Mouse (Mus musculus): ENCODE data around the gene Rab17. TPM values are rescaled to one million over a fixed set of nuclear protein-coding genes. Genes with fewer than 3 reads are reported as not detected.

Gene Rab17
- total and polyA plus RNA-seq, 2 experiments from 2014 or later: 5.6 to 8.4 TPM

DNA sequence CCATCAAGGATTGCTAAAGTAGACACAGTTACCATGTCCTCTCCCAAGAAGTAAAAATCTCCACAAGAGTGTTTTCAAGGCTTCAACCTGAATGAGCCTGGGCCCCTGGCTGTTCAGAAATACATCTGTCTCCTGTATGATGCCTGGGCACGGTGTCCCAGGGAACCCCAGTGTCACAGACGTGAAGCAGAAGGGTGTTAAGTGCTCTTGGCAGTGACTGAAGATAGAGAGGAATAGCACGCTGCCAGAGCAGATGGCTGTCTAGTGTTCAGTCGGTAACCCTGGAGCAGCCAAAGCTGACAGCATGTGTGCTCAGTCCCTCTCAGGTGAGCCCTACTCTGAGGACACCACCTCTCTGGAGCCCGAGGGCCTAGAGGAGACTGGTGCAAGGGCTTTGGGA is 36.5 kb downstream of the Rab17 start:
- H3K4me1 ChIP-seq (ENCODE audit: control insufficient read depth, insufficient read depth): peaks cover 12% of the 10 kb centered on the region; the same call in 1 of the 2 replicates
- no peak for TF ChIP-seq CTCF (IDR thresholded peaks at IDR 0.05; ENCODE audit: low read depth)
- TF ChIP-seq EP300 (IDR thresholded peaks at IDR 0.05; ENCODE audit: low read depth): no peak

DNA sequence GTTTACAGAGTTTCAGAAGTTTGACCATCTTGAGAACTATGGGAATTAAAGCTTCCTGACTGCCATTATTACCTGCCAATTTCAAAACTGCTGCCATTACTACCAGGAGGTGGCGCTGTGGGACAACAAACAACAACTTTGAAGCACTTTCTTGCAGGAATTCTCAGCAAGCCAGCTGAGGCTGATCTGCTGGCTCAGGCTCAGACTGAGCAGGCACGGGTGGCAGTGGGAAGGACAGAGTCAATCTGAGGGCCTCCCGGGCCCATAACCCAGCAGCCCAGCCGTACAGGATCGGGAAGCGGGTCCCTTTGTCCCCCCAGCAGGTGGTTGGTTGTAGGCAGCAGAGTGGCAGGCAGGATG is 40.9 kb downstream of the Rab17 start:
- WGBS: 4% methylated on average over 6 of the region's 6 CpGs
- peak overlapping the region; percentile 23 for H3K4me3 ChIP-seq (ENCODE audit: low read depth, low read length)

More for the DNA sequence above, 36.5 kb downstream of the Rab17 start:
- WGBS: 25% methylated on average over 5 of the region's 5 CpGs
- peak overlapping the region; percentile 20; the same call in 1 of the 2 replicates for H3K27ac ChIP-seq (ENCODE audit: low read depth)
- peak; percentile 74 for ATAC-seq (ENCODE audit: insufficient read depth, low read depth)
- no peak overlapping the region for H3K4me3 ChIP-seq (ENCODE audit: low read depth, low read length)
- no peak overlapping the region for H3K9ac ChIP-seq (replicated peaks; ENCODE audit: low read depth, low read length)
- H3K9me3 ChIP-seq (replicated peaks; ENCODE audit: control insufficient read depth, low read length): no peaks in the 10 kb centered on the region
- no peaks in the 10 kb centered on the region for H3K36me3 ChIP-seq (replicated peaks; ENCODE audit: control insufficient read depth, insufficient read depth, low read length)
- no peak overlapping the region for H3K4me2 ChIP-seq (ENCODE audit: low read depth, low read length)
- peak; percentile 38 for DNase-seq (ENCODE audit: low spot score)
- no peaks in the 10 kb centered on the region for H3K27me3 ChIP-seq (ENCODE audit: control insufficient read depth, insufficient read depth, low read length)

DNA sequence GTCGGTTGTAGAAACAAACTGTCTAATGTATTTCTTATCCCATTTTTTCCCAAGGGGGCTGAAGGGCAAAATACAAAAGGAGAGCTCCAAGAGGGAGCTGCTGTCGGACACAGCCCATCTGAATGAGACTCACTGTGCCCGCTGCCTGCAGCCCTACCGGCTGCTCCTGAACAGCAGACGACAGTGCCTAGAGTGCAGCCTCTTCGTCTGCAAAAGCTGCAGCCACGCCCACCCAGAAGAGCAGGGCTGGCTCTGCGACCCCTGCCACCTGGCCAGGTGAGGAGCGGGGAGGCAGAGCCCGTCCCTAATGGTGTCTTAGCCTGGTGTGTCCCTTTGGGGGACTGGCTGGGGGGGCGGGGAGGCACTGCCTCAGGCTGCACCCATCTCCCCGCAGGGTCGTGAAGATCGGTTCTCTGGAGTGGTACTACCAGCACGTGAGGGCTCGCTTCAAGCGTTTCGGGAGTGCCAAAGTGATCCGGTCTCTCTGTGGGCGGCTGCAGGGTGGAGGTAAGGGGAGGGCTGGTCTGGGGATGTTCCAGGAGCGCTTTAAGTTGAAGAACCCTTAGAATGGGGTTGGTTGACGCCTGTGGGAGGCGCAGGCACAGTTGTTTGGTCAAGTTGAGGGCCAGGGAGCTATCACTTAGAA is 41.4 kb downstream of the Rab17 start:
- WGBS: 1% methylated on average over 22 of the region's 23 CpGs
- TF ChIP-seq CTCF (IDR thresholded peaks at IDR 0.05; ENCODE audit: low read depth) (no peak), EP300 (IDR thresholded peaks at IDR 0.05; ENCODE audit: low read depth) (no peak)
- Histone ChIP-seq H3K9ac (replicated peaks; ENCODE audit: low read depth, low read length) (no peak overlapping the region), H3K4me2 (ENCODE audit: low read depth, low read length) (peak overlapping the region; percentile 58), H3K4me1 (ENCODE audit: control insufficient read depth, insufficient read depth) (peaks cover 13% of the 10 kb centered on the region; the same call in 1 of the 2 replicates), H3K4me3 (ENCODE audit: low read depth, low read length) (peak overlapping the region; percentile 23), H3K36me3 (replicated peaks; ENCODE audit: control insufficient read depth, insufficient read depth, low read length) (no peaks in the 10 kb centered on the region), H3K9me3 (replicated peaks; ENCODE audit: control insufficient read depth, low read length) (no peaks in the 10 kb centered on the region), H3K27ac (ENCODE audit: low read depth) (no peak overlapping the region), H3K27me3 (ENCODE audit: control insufficient read depth, insufficient read depth, low read length) (no peaks in the 10 kb centered on the region)
- ATAC-seq (ENCODE audit: insufficient read depth, low read depth) (peak; percentile 35; the same call in 1 of the 2 replicates), DNase-seq (ENCODE audit: low spot score) (no peak)

More for the DNA sequence above, 40.9 kb downstream of the Rab17 start:
- Histone ChIP-seq H3K27ac (ENCODE audit: low read depth) (no peak overlapping the region), H3K27me3 (ENCODE audit: control insufficient read depth, insufficient read depth, low read length) (no peaks in the 10 kb centered on the region), H3K4me2 (ENCODE audit: low read depth, low read length) (peak overlapping the region; percentile 58), H3K9me3 (replicated peaks; ENCODE audit: control insufficient read depth, low read length) (no peaks in the 10 kb centered on the region), H3K36me3 (replicated peaks; ENCODE audit: control insufficient read depth, insufficient read depth, low read length) (no peaks in the 10 kb centered on the region), H3K9ac (replicated peaks; ENCODE audit: low read depth, low read length) (no peak overlapping the region), H3K4me1 (ENCODE audit: control insufficient read depth, insufficient read depth) (peaks cover 13% of the 10 kb centered on the region; the same call in 1 of the 2 replicates)
- peak; percentile 47; the same call in 1 of the 2 replicates for ATAC-seq (ENCODE audit: insufficient read depth, low read depth)
- TF ChIP-seq CTCF (IDR thresholded peaks at IDR 0.05; ENCODE audit: low read depth): peak; percentile 93
- no peak for TF ChIP-seq EP300 (IDR thresholded peaks at IDR 0.05; ENCODE audit: low read depth)
- DNase-seq (ENCODE audit: low spot score): peak; percentile 70

DNA sequence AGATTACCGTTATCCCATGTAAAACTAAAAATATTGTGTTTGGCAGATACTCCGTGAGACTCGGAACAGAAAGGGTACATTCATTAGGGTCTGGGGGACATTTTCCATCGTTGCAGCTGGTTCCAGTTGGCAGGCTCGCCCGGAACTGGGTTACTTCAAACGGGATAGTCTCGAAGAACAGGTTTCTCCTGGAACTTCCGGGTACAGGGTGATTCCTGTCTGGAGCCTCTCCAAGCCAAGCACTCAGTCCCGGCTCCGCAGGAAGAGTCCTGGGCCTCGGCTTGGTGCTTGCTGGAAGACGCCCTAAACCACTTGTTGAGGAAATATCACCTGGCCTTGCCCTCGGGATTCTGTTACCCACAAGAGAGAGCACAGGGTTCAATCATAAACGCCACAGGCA is 42.2 kb downstream of the Rab17 start:
- no peak for DNase-seq (ENCODE audit: low spot score)
- 43% methylated on average over 15 of the region's 15 CpGs for WGBS
- H3K4me3 ChIP-seq (ENCODE audit: low read depth, low read length): no peak overlapping the region

DNA sequence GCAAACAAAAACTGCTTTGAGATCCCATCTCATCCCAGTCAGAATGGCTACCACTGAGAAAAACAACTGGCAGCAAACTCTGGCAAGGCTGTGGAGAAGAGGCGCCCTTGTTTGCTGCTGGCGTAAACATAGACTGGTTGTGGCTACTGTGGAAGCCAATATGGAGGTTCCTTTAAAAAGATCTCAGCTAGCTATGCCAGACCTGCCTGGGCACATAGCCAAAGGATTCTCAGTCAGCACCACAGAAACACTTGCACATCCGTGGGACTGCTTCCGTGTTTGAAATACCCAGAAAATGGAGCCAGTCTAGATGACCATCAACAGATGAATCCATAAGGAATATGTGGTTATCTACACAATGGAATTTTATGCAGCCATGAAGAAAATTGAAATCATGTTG is 43.4 kb downstream of the Rab17 start:
- no peaks in the 10 kb centered on the region for H3K9me3 ChIP-seq (replicated peaks; ENCODE audit: control insufficient read depth, low read length)
- H3K27ac ChIP-seq (ENCODE audit: low read depth): no peak overlapping the region
- H3K4me3 ChIP-seq (ENCODE audit: low read depth, low read length): no peak overlapping the region
- TF ChIP-seq EP300 (IDR thresholded peaks at IDR 0.05; ENCODE audit: low read depth): no peak
- no peak for TF ChIP-seq CTCF (IDR thresholded peaks at IDR 0.05; ENCODE audit: low read depth)
- no peaks in the 10 kb centered on the region for H3K27me3 ChIP-seq (ENCODE audit: control insufficient read depth, insufficient read depth, low read length)
- no peak overlapping the region for H3K9ac ChIP-seq (replicated peaks; ENCODE audit: low read depth, low read length)
- peaks cover 6% of the 10 kb centered on the region; the same call in 1 of the 2 replicates for H3K4me1 ChIP-seq (ENCODE audit: control insufficient read depth, insufficient read depth)
- ATAC-seq (ENCODE audit: insufficient read depth, low read depth): no peak
- 48% methylated on average over 4 of the region's 4 CpGs for WGBS
- H3K36me3 ChIP-seq (replicated peaks; ENCODE audit: control insufficient read depth, insufficient read depth, low read length): no peaks in the 10 kb centered on the region
- H3K4me2 ChIP-seq (ENCODE audit: low read depth, low read length): no peak overlapping the region
- no peak for DNase-seq (ENCODE audit: low spot score)

More for the DNA sequence above, 42.2 kb downstream of the Rab17 start:
- Histone ChIP-seq H3K27me3 (ENCODE audit: control insufficient read depth, insufficient read depth, low read length) (no peaks in the 10 kb centered on the region), H3K36me3 (replicated peaks; ENCODE audit: control insufficient read depth, insufficient read depth, low read length) (no peaks in the 10 kb centered on the region), H3K9me3 (replicated peaks; ENCODE audit: control insufficient read depth, low read length) (no peaks in the 10 kb centered on the region), H3K27ac (ENCODE audit: low read depth) (no peak overlapping the region), H3K4me1 (ENCODE audit: control insufficient read depth, insufficient read depth) (peaks cover 6% of the 10 kb centered on the region; the same call in 1 of the 2 replicates), H3K9ac (replicated peaks; ENCODE audit: low read depth, low read length) (no peak overlapping the region), H3K4me2 (ENCODE audit: low read depth, low read length) (peak overlapping the region; percentile 9; the same call in 1 of the 2 replicates)
- peak; percentile 37; the same call in 1 of the 2 replicates for ATAC-seq (ENCODE audit: insufficient read depth, low read depth)
- no peak for TF ChIP-seq CTCF (IDR thresholded peaks at IDR 0.05; ENCODE audit: low read depth)
- no peak for TF ChIP-seq EP300 (IDR thresholded peaks at IDR 0.05; ENCODE audit: low read depth)
